Mouse (Mus musculus) limb, embryonic 12.5 days (tissue): Measurements from ENCODE around the gene Gtf2ird1. TPM values are rescaled to one million over a fixed set of nuclear protein-coding genes. Genes with fewer than 3 reads are reported as not detected.
"Not testable (repeated sequence)": the region's sequence is repeated elsewhere in the genome, so short reads cannot be mapped to it uniquely, and the experiment has no call there.

Experiments
- ATAC-seq: fragments of 200-750 bp; cut with Nextera tagmentation; 2 replicates; pipeline ENCODE4 v1.8.0; 2017; ENCODE audit warnings: low read depth, moderate TSS enrichment; ENCODE audit not compliant: insufficient number of reproducible peaks, insufficient read depth, low FRiP score, low TSS enrichment
- H3K27ac ChIP-seq: fragments of 300-500 bp; sonication (generic); 2 replicates; pipeline ENCODE4 v1.5.1; 2016; ENCODE audit warnings: mild to moderate bottlenecking, moderate library complexity
- H3K27me3 ChIP-seq: fragments of 300-500 bp; sonication (generic); 2 replicates; pipeline ENCODE4 v1.6.1; 2016; ENCODE audit warnings: mild to moderate bottlenecking, moderate library complexity
- H3K36me3 ChIP-seq: fragments of 300-500 bp; sonication (generic); 2 replicates; pipeline ENCODE4 v1.6.1; 2016; ENCODE audit warnings: mild to moderate bottlenecking, moderate library complexity
- H3K4me1 ChIP-seq: fragments of 300-500 bp; sonication (generic); replicated peaks from 2 replicates; pipeline ENCODE4 v1.6.1; 2016
- H3K4me2 ChIP-seq: fragments of 300-500 bp; sonication (generic); 2 replicates; pipeline ENCODE4 v1.6.1; 2016; ENCODE audit warnings: mild to moderate bottlenecking, moderate library complexity
- H3K4me3 ChIP-seq: fragments of 300-500 bp; sonication (generic); replicated peaks from 2 replicates; pipeline ENCODE4 v1.5.1; 2016; ENCODE audit warnings: mild to moderate bottlenecking
- H3K9ac ChIP-seq: fragments of 300-500 bp; sonication (generic); replicated peaks from 2 replicates; pipeline ENCODE4 v1.6.1; 2016; ENCODE audit warnings: mild to moderate bottlenecking, moderate library complexity
- H3K9me3 ChIP-seq: fragments of 300-500 bp; sonication (generic); 2 replicates; pipeline ENCODE4 v1.6.1; 2016; ENCODE audit warnings: mild to moderate bottlenecking, moderate library complexity
- WGBS: fragments of 180-500 bp; shearing (Covaris S2); methylation state at CpG from one replicate; pipeline ENCODE4 v1.1.7; 2016; 5-methylcytosine and 5-hydroxymethylcytosine counted together
- polyA plus RNA-seq: library from polyadenylated mRNA; unstranded; fragments of >200 nt; fragmentation: Nextera tagmentation; extraction: Ambion mirVana; gene quantifications from 2 replicates; pipeline ENCODE4 v1.2.1, GENCODE M21; 2016

Gene Gtf2ird1
- polyA plus RNA-seq, 1 experiment from 2014 or later: 178 TPM

DNA sequence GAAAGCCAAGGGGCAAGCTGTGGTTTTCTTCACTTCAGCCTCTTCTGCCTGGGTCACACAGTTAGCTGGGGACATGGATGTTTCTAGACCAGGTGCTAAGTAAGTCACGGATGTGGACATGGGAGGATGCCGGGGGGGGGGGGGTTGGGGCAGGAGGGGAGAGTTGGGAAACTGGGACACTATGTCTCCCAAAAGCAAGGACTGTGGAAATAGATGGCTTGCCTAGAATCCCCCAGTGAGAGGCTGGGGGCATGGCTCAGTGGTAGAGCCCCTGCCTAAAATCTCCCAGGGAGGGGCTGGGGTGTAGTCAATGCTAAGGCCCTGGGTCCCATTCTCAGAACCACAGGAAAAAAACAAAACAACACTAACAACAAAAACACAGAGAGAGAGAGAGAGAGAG lies 34.7 kb upstream of the Gtf2ird1 start:
- no peak overlapping the region for H3K9ac ChIP-seq
- H3K36me3 ChIP-seq: peaks cover 68% of the 10 kb centered on the region
- H3K9me3 ChIP-seq: no peaks in the 10 kb centered on the region
- no peak for ATAC-seq
- H3K27me3 ChIP-seq: no peaks in the 10 kb centered on the region
- WGBS: 74% methylated on average over 2 of the region's 2 CpGs
- H3K27ac ChIP-seq: no peak overlapping the region
- no peak overlapping the region for H3K4me3 ChIP-seq
- no peak overlapping the region for H3K4me2 ChIP-seq
- H3K4me1 ChIP-seq: peaks cover 14% of the 10 kb centered on the region; the same call in 1 of the 2 replicates

- peaks cover 14% of the 10 kb centered on the region; the same call in 1 of the 2 replicates for H3K4me1 ChIP-seq
- no peak overlapping the region for H3K4me2 ChIP-seq
- H3K27me3 ChIP-seq: no peaks in the 10 kb centered on the region
- no peak for ATAC-seq
- no peak overlapping the region for H3K27ac ChIP-seq
- peaks cover 61% of the 10 kb centered on the region for H3K36me3 ChIP-seq
- no peak overlapping the region for H3K9ac ChIP-seq
- no peaks in the 10 kb centered on the region for H3K9me3 ChIP-seq
- WGBS: 93% methylated on average over 12 of the region's 12 CpGs
- no peak overlapping the region for H3K4me3 ChIP-seq
Measured at GRCm38 (mm10) chr5:134490465-134490864, 33.9 kb upstream of the Gtf2ird1 start.

DNA sequence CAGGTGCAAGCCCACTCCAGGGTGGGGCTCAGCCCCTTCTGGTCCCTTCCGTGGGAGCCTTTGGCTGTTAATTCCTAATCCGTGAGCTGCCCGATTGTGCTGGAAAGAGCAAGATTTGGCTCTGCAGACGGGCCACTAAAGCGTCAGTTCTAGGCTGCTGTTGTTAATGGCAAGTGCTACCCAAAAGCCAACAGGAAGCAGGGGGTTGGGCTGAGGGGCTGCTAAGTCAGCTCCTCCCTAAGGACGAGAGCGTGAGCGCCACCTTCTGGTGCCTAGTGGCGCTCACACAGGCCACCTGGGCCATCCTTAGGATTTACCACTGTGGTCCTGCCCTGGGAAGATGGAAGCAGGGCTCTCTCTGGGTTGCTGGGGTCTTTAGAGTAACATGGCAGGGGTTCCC lies 33.1 kb upstream of the Gtf2ird1 start:
- Histone ChIP-seq H3K36me3 (peaks cover 52% of the 10 kb centered on the region), H3K27me3 (no peaks in the 10 kb centered on the region), H3K4me1 (peaks cover 14% of the 10 kb centered on the region; the same call in 1 of the 2 replicates), H3K9ac (no peak overlapping the region), H3K4me2 (no peak overlapping the region), H3K27ac (no peak overlapping the region), H3K4me3 (no peak overlapping the region), H3K9me3 (no peaks in the 10 kb centered on the region)
- 29% methylated on average over 9 of the region's 9 CpGs for WGBS
- ATAC-seq: no peak

DNA sequence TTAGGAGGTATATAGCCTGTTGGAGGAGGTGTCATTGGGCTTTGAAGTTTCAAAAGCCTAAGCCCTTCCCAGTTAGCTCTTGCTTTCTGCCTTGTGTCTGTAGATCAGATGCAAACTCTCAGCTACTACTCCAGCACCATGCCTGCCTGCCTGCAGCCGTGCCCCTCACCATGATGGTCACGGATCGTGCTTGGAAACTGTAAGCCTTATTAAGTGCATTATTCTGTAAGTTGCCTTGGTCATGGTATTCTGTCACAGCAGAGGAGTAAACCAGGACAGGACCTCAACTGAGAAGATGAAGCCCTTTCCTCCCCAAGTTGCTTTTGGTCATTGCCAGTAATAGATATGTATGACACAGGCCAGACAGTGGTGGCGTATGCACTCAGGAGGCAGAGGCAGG lies 32.1 kb upstream of the Gtf2ird1 start:
- Histone ChIP-seq H3K4me2 (no peak overlapping the region), H3K36me3 (peaks cover 44% of the 10 kb centered on the region)

DNA sequence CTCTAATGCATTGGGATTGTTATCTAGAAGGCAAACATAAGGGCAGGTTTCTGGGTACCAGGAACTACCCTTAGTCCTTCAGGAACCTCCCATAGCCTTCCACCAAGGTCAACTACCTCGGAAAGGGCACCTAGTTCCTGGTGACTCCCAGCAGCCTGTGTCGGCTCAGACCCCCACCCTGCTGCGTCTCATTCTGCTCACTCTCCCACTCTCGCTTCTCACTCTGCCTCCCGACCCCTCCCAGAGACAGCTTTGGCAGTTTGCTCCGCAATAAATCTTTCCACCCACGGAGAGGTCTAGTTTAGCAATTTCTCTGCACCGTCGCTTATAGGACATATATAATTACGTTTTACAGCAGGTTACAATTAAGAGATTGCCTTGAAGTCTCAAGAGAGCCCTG lies 31.5 kb upstream of the Gtf2ird1 start:
- no peak overlapping the region for H3K4me2 ChIP-seq
- ATAC-seq: no peak
- H3K9me3 ChIP-seq: no peaks in the 10 kb centered on the region
- peaks cover 38% of the 10 kb centered on the region for H3K36me3 ChIP-seq
- H3K9ac ChIP-seq: no peak overlapping the region
- no peak overlapping the region for H3K27ac ChIP-seq
- H3K27me3 ChIP-seq: no peaks in the 10 kb centered on the region
- H3K4me3 ChIP-seq: no peak overlapping the region
- WGBS: 34% methylated on average over 10 of the region's 10 CpGs
- peaks cover 14% of the 10 kb centered on the region; the same call in 1 of the 2 replicates for H3K4me1 ChIP-seq

More for the DNA sequence above, 32.1 kb upstream of the Gtf2ird1 start:
- Histone ChIP-seq H3K9ac (no peak overlapping the region), H3K4me3 (no peak overlapping the region), H3K4me1 (peaks cover 14% of the 10 kb centered on the region; the same call in 1 of the 2 replicates), H3K9me3 (no peaks in the 10 kb centered on the region), H3K27ac (no peak overlapping the region), H3K27me3 (no peaks in the 10 kb centered on the region)
- 88% methylated on average over 4 of the region's 4 CpGs for WGBS
- no peak for ATAC-seq

DNA sequence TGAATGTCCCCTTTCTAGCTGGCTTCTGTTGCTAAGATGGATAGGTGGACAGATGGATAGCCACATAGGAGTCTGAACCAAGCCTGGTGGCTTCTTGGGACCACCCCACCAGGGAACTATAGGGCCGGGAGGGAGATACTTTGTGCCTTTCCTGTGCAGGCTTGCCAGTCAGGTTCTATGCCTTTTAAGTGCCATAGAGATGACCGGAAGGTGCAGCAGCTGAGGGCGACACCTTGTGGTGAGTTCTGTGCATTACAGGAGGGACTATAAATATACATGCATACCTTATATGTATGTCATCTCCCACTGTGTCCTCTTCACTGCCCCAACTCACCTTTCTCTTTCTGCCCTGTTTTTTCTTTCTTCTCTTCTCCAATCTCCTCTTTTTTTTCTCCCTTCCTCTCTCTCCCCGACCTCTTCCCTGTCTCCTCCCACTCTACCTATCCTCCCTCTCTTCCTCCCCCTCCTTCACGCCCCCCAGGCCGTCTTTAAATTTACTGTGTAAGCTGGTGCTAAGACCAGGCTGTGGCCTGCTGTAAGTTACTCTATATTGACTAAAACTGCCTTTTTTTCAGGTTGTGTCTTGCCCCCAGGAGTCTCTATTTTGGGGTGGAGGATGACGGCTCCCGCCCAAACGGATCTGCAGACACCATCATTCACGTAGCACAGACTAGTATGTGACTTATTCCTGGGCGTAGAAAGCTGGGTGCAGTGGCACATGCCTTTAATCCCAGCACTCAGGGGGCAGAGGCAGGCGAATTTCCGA lies 29.6 kb upstream of the Gtf2ird1 start:
- Histone ChIP-seq H3K4me2 (no peak overlapping the region), H3K4me1 (peaks cover 14% of the 10 kb centered on the region; the same call in 1 of the 2 replicates), H3K4me3 (no peak overlapping the region), H3K27me3 (no peaks in the 10 kb centered on the region), H3K9ac (no peak overlapping the region), H3K27ac (no peak overlapping the region), H3K9me3 (no peaks in the 10 kb centered on the region), H3K36me3 (peaks cover 21% of the 10 kb centered on the region)
- WGBS: 60% methylated on average over 13 of the region's 13 CpGs
- ATAC-seq: peak; percentile 54; the same call in 1 of the 2 replicates

- ATAC-seq: no peak
- no peak overlapping the region for H3K27ac ChIP-seq
- no peaks in the 10 kb centered on the region for H3K9me3 ChIP-seq
- H3K4me1 ChIP-seq: peaks cover 14% of the 10 kb centered on the region; the same call in 1 of the 2 replicates
- no peaks in the 10 kb centered on the region for H3K27me3 ChIP-seq
- no peak overlapping the region for H3K9ac ChIP-seq
- no peak overlapping the region for H3K4me2 ChIP-seq
- H3K4me3 ChIP-seq: no peak overlapping the region
- WGBS: 83% methylated on average over 7 of the region's 7 CpGs
- H3K36me3 ChIP-seq: peaks cover 13% of the 10 kb centered on the region
Measured at GRCm38 (mm10) chr5:134485183-134485730, 28.7 kb upstream of the Gtf2ird1 start.

GRCm38 (mm10) chr5:134483291-134483690 lies 26.8 kb upstream of the Gtf2ird1 start:
- ATAC-seq: no peak
- Histone ChIP-seq H3K27me3 (no peaks in the 10 kb centered on the region), H3K9me3 (no peaks in the 10 kb centered on the region), H3K36me3 (no peaks in the 10 kb centered on the region), H3K27ac (no peak overlapping the region), H3K9ac (no peak overlapping the region), H3K4me3 (no peak overlapping the region), H3K4me2 (no peak overlapping the region), H3K4me1 (0 out of 2 replicates have a peak, but pooled peaks cover 3% of the 10 kb centered on the region)
- 64% methylated on average over 1 of the region's 1 CpGs for WGBS

DNA sequence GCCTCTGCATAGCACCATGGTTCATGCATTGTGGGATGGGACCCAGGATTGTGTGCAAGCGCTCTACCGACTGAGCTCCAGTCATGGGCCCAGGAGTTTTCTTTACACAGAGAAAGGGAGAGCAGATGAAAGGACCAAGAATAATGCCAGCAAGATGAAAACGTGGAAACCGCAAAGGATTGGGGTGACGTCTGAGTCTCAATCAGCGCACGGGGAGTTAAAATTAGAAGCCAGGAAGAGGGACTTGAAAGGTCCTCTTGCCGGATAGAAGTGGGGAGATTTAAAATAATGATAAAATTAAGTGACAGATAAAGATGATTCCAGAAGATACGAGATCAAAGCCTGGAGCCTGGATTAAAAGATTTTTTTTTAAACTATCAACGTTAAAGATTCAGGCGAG lies 25.8 kb upstream of the Gtf2ird1 start:
- ATAC-seq: no peak
- Histone ChIP-seq H3K27me3 (no peaks in the 10 kb centered on the region), H3K27ac (no peak overlapping the region), H3K36me3 (no peaks in the 10 kb centered on the region), H3K9me3 (no peaks in the 10 kb centered on the region), H3K4me3 (no peak overlapping the region), H3K4me1 (no peaks in the 10 kb centered on the region), H3K4me2 (no peak overlapping the region), H3K9ac (no peak overlapping the region)
- 67% methylated on average over 11 of the region's 11 CpGs for WGBS

GRCm38 (mm10) chr5:134478886-134479285 lies 22.4 kb upstream of the Gtf2ird1 start:
- not testable (repeated sequence) for H3K4me1 ChIP-seq, H3K27ac ChIP-seq, H3K4me3 ChIP-seq, H3K36me3 ChIP-seq, H3K9ac ChIP-seq, H3K4me2 ChIP-seq, ATAC-seq, H3K27me3 ChIP-seq
- peaks cover 18% of the 10 kb centered on the region; the same call in 1 of the 2 replicates for H3K9me3 ChIP-seq

GRCm38 (mm10) chr5:134475686-134476085 lies 19.2 kb upstream of the Gtf2ird1 start:
- peaks cover 18% of the 10 kb centered on the region; the same call in 1 of the 2 replicates for H3K9me3 ChIP-seq
- not testable (repeated sequence) for H3K27ac ChIP-seq, ATAC-seq, H3K4me3 ChIP-seq, H3K4me1 ChIP-seq, H3K36me3 ChIP-seq, H3K27me3 ChIP-seq, H3K4me2 ChIP-seq, H3K9ac ChIP-seq
- 88% methylated on average over 7 of the region's 7 CpGs for WGBS
